Mouse (Mus musculus) heart, embryonic 12.5 days (tissue): ENCODE measurements around the gene Lck. TPM values are rescaled to one million over a fixed set of nuclear protein-coding genes. Genes with fewer than 3 reads are reported as not detected.
A peak's percentile ranks its signal among the peaks of the same experiment; 100 is the strongest.

ENCODE experiments used
- ATAC-seq: fragments of 200-750 bp; cut with Nextera tagmentation; 2 replicates; pipeline ENCODE4 v1.8.0; 2017; ENCODE audit warnings: moderate TSS enrichment, moderate library complexity; ENCODE audit not compliant: insufficient number of reproducible peaks, low FRiP score
- H3K27ac ChIP-seq: fragments of 300-500 bp; sonication (generic); 2 replicates; pipeline ENCODE4 v1.5.1; 2016; ENCODE audit warnings: mild to moderate bottlenecking, moderate library complexity; ENCODE audit not compliant: poor library complexity, severe bottlenecking
- H3K27me3 ChIP-seq: fragments of 300-500 bp; sonication (generic); replicated peaks from 2 replicates; pipeline ENCODE4 v1.6.1; 2016; ENCODE audit warnings: mild to moderate bottlenecking, moderate library complexity
- H3K36me3 ChIP-seq: fragments of 300-500 bp; sonication (generic); 2 replicates; pipeline ENCODE4 v1.6.1; 2016; ENCODE audit warnings: mild to moderate bottlenecking, moderate library complexity
- H3K4me1 ChIP-seq: fragments of 300-500 bp; sonication (generic); replicated peaks from 2 replicates; pipeline ENCODE4 v1.6.1; 2016; ENCODE audit warnings: mild to moderate bottlenecking
- H3K4me2 ChIP-seq: fragments of 300-500 bp; sonication (generic); 2 replicates; pipeline ENCODE4 v1.6.1; 2016; ENCODE audit warnings: mild to moderate bottlenecking, moderate library complexity
- H3K4me3 ChIP-seq: fragments of 300-500 bp; sonication (generic); 2 replicates; pipeline ENCODE4 v1.5.1; 2016; ENCODE audit warnings: mild to moderate bottlenecking
- H3K9ac ChIP-seq: fragments of 300-500 bp; sonication (generic); 2 replicates; pipeline ENCODE4 v1.6.1; 2016; ENCODE audit warnings: mild to moderate bottlenecking, moderate library complexity
- H3K9me3 ChIP-seq: fragments of 300-500 bp; sonication (generic); replicated peaks from 2 replicates; pipeline ENCODE4 v1.6.1; 2016; ENCODE audit warnings: mild to moderate bottlenecking, moderate library complexity
- WGBS: fragments of 180-500 bp; shearing (Covaris S2); methylation state at CpG from one replicate; pipeline ENCODE4 v1.1.7; 2016; 5-methylcytosine and 5-hydroxymethylcytosine counted together
- polyA plus RNA-seq: library from polyadenylated mRNA; unstranded; fragments of >200 nt; fragmentation: Nextera tagmentation; extraction: Ambion mirVana; gene quantifications from 2 replicates; pipeline ENCODE4 v1.2.1, GENCODE M21; 2016

The Lck gene
- polyA plus RNA-seq, 1 experiment from 2014 or later = 3.5 TPM

- Histone ChIP-seq H3K4me1 (peaks cover 11% of the 10 kb centered on the region), H3K27ac (no peak overlapping the region), H3K9me3 (no peaks in the 10 kb centered on the region), H3K27me3 (no peaks in the 10 kb centered on the region; the same call in 1 of the 2 replicates), H3K4me3 (no peak overlapping the region), H3K36me3 (no peaks in the 10 kb centered on the region), H3K9ac (no peak overlapping the region), H3K4me2 (no peak overlapping the region)
- 71% methylated on average over 8 of the region's 8 CpGs for WGBS
- no peak for ATAC-seq
Measured at GRCm38 (mm10) chr4:129571551-129572084, 1.8 kb downstream of the Lck start.

- Histone ChIP-seq H3K36me3 (no peaks in the 10 kb centered on the region), H3K4me1 (peaks cover 5% of the 10 kb centered on the region), H3K4me2 (no peak overlapping the region), H3K9ac (no peak overlapping the region), H3K9me3 (no peaks in the 10 kb centered on the region), H3K27me3 (no peaks in the 10 kb centered on the region; the same call in 1 of the 2 replicates), H3K27ac (no peak overlapping the region), H3K4me3 (no peak overlapping the region)
- ATAC-seq = no peak
- 80% methylated on average over 6 of the region's 6 CpGs for whole genome bisulfite sequencing
Measured at GRCm38 (mm10) chr4:129570028-129570427, 3.4 kb downstream of the Lck start.

- no peak overlapping the region for H3K4me3 ChIP-seq
- H3K27me3 ChIP-seq = no peaks in the 10 kb centered on the region; the same call in 1 of the 2 replicates
- 80% methylated on average over 7 of the region's 7 CpGs for WGBS
- peaks cover 4% of the 10 kb centered on the region; the same call in 1 of the 2 replicates for H3K4me1 ChIP-seq
- no peak for ATAC-seq
- no peak overlapping the region for H3K4me2 ChIP-seq
- H3K27ac ChIP-seq = no peak overlapping the region
- H3K9me3 ChIP-seq = no peaks in the 10 kb centered on the region
- H3K36me3 ChIP-seq = no peaks in the 10 kb centered on the region
- no peak overlapping the region for H3K9ac ChIP-seq
Measured at GRCm38 (mm10) chr4:129568366-129568765, 5.1 kb downstream of the Lck start.

- no peaks in the 10 kb centered on the region for H3K36me3 ChIP-seq
- WGBS = 82% methylated on average over 6 of the region's 6 CpGs
- no peak for ATAC-seq
Measured at GRCm38 (mm10) chr4:129565139-129565538, 8.3 kb downstream of the Lck start.

GRCm38 (mm10) chr4:129563718-129564117 lies 9.7 kb downstream of the Lck start:
- H3K4me1 ChIP-seq = no peaks in the 10 kb centered on the region
- no peaks in the 10 kb centered on the region for H3K9me3 ChIP-seq
- 77% methylated on average over 8 of the region's 8 CpGs for WGBS
- no peak overlapping the region for H3K4me3 ChIP-seq
- H3K27me3 ChIP-seq = no peaks in the 10 kb centered on the region
- H3K9ac ChIP-seq = no peak overlapping the region
- H3K4me2 ChIP-seq = no peak overlapping the region
- no peak overlapping the region for H3K27ac ChIP-seq
- H3K36me3 ChIP-seq = no peaks in the 10 kb centered on the region
- ATAC-seq = no peak

More at GRCm38 (mm10) chr4:129565139-129565538, 8.3 kb downstream of the Lck start:
- H3K27ac ChIP-seq = no peak overlapping the region
- H3K4me1 ChIP-seq = no peaks in the 10 kb centered on the region
- no peak overlapping the region for H3K4me3 ChIP-seq
- H3K9me3 ChIP-seq = no peaks in the 10 kb centered on the region
- H3K9ac ChIP-seq = no peak overlapping the region
- H3K4me2 ChIP-seq = no peak overlapping the region
- H3K27me3 ChIP-seq = no peaks in the 10 kb centered on the region

GRCm38 (mm10) chr4:129561184-129561583 lies 12.3 kb downstream of the Lck start:
- 74% methylated on average over 5 of the region's 5 CpGs for WGBS
- no peak overlapping the region for H3K4me2 ChIP-seq
- ATAC-seq = no peak
- H3K9ac ChIP-seq = no peak overlapping the region
- no peak overlapping the region for H3K27ac ChIP-seq
- H3K4me1 ChIP-seq = peaks cover 10% of the 10 kb centered on the region; the same call in 1 of the 2 replicates
- H3K27me3 ChIP-seq = no peaks in the 10 kb centered on the region
- H3K36me3 ChIP-seq = no peaks in the 10 kb centered on the region
- H3K9me3 ChIP-seq = no peaks in the 10 kb centered on the region
- no peak overlapping the region for H3K4me3 ChIP-seq

- no peaks in the 10 kb centered on the region for H3K36me3 ChIP-seq
- no peak overlapping the region for H3K4me3 ChIP-seq
- H3K9me3 ChIP-seq = no peaks in the 10 kb centered on the region
- H3K4me2 ChIP-seq = no peak overlapping the region
- H3K27me3 ChIP-seq = peaks cover 5% of the 10 kb centered on the region; the same call in 1 of the 2 replicates
- no peak overlapping the region for H3K9ac ChIP-seq
- ATAC-seq = no peak
- WGBS = 80% methylated on average over 12 of the region's 12 CpGs
- no peak overlapping the region for H3K27ac ChIP-seq
- H3K4me1 ChIP-seq = peaks cover 17% of the 10 kb centered on the region
Measured at GRCm38 (mm10) chr4:129558321-129558955, 15.0 kb downstream of the Lck start.

- H3K27ac ChIP-seq = no peak overlapping the region
- peak; percentile 22; the same call in 1 of the 2 replicates for ATAC-seq
- H3K4me1 ChIP-seq = peaks cover 17% of the 10 kb centered on the region
- H3K9ac ChIP-seq = no peak overlapping the region
- H3K4me3 ChIP-seq = peak overlapping the region; percentile 53; the same call in 1 of the 2 replicates
- H3K36me3 ChIP-seq = no peaks in the 10 kb centered on the region
- WGBS = 64% methylated on average over 9 of the region's 9 CpGs
- peak overlapping the region; percentile 92 for H3K4me2 ChIP-seq
- peaks cover 5% of the 10 kb centered on the region; the same call in 1 of the 2 replicates for H3K27me3 ChIP-seq
- no peaks in the 10 kb centered on the region for H3K9me3 ChIP-seq
Measured at GRCm38 (mm10) chr4:129557256-129557808, 16.1 kb downstream of the Lck start.

GRCm38 (mm10) chr4:129556532-129557223 lies 16.8 kb downstream of the Lck start:
- ATAC-seq = peak; percentile 87
- peak overlapping the region; percentile 22; the same call in 1 of the 2 replicates for H3K27ac ChIP-seq
- H3K9ac ChIP-seq = peak overlapping the region; percentile 60

GRCm38 (mm10) chr4:129555862-129556531 lies 17.4 kb downstream of the Lck start:
- H3K27ac ChIP-seq = 0 out of 2 replicates have a peak overlapping the region, but pooled peaks have one; percentile 26
- peak overlapping the region; percentile 69 for H3K9ac ChIP-seq
- H3K9me3 ChIP-seq = no peaks in the 10 kb centered on the region
- H3K4me1 ChIP-seq = peaks cover 17% of the 10 kb centered on the region
- H3K4me3 ChIP-seq = peak overlapping the region; percentile 53
- ATAC-seq = peak; percentile 57
- under 1% methylated on average over 24 of the region's 24 CpGs for WGBS
- peak overlapping the region; percentile 92 for H3K4me2 ChIP-seq
- peaks cover 5% of the 10 kb centered on the region; the same call in 1 of the 2 replicates for H3K27me3 ChIP-seq
- H3K36me3 ChIP-seq = no peaks in the 10 kb centered on the region

More at GRCm38 (mm10) chr4:129556532-129557223, 16.8 kb downstream of the Lck start:
- Histone ChIP-seq H3K4me3 (peak overlapping the region; percentile 53), H3K9me3 (no peaks in the 10 kb centered on the region), H3K4me2 (peak overlapping the region; percentile 92), H3K4me1 (peaks cover 17% of the 10 kb centered on the region), H3K36me3 (no peaks in the 10 kb centered on the region), H3K27me3 (peaks cover 5% of the 10 kb centered on the region; the same call in 1 of the 2 replicates)
- 9% methylated on average over 32 of the region's 33 CpGs for WGBS
